Mouse (Mus musculus) liver, adult 2 months (tissue): ENCODE measurements around the gene Irs3.

ENCODE experiments used
- CTCF ChIP-seq: fragments of 200-500 bp; IDR thresholded peaks from 2 replicates; pipeline ENCODE4 v1.5.1; 2011; ENCODE audit warnings: low read depth, low read length, control low read depth
- POLR2A ChIP-seq: fragments of 200-500 bp; IDR thresholded peaks from 2 replicates; pipeline ENCODE4 v1.6.1; 2011; ENCODE audit warnings: low read length, control low read depth; ENCODE audit not compliant: insufficient read depth; ENCODE audit errors: extremely low read depth

GRCm38 (mm10) chr5:137660064-137660688 lies 14.7 kb upstream of the Irs3 start:
- TF ChIP-seq CTCF (no peak), POLR2A (no peak)
